11 mouse cellular contexts compared by ENCODE assay signal in the genomic region with DNA sequence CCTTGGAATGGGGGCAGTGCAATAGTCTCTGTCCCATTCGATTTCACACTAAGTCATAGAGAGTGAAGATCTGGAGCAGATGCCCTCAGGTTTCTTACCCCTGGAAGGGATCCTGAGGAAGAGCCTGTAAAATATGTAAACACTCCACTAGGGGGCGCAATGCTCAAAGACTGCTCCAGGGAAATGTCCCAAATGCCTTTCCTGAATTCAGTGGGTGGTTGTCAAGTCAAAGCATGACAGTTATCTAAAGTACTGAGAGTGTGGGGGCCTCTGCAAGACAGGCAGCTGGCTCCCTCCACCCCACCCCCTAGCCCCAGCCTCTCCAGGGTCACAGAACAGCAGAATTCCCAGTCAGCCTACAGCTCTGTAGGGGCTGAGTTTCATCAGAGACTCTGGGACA. TPM values are rescaled to one million over a fixed set of nuclear protein-coding genes. Genes with fewer than 3 reads are reported as not detected.
DNase-seq lines count a peak whose midpoint lies in the region; ATAC-seq and TF ChIP-seq lines count a peak whose summit lies in the region.
"Had no signal": no experiment of that assay in that cellular context is flagged by ENCODE, and none has a peak within 500 bp of the region (broad histone marks: within the 10 kb centered on the region; RNA-seq: fewer than 3 reads in every experiment).

No protein-coding gene starts in this region.

- TF ChIP-seq POLR2A in kidney, adult 2 months (IDR thresholded peaks at IDR 0.05; ENCODE audit: low read depth, low read length) = no peak

- peak; percentile 28 for DNase-seq in kidney, adult 2 months
- peak; percentile 30 for DNase-seq in thymus, postnatal 14 days
- DNase-seq in thymus, postnatal 36 days = no peak
- DNase-seq in embryonic facial prominence, embryonic 10.5 days (ENCODE audit: low spot score) = peak; percentile 25
- no peak for DNase-seq in ovary, postnatal 10 days (ENCODE audit: low spot score)
- DNase-seq: adrenal gland, postnatal 14 days; liver, embryonic 13.5 days had no signal

- no peak overlapping the region for H3K27ac ChIP-seq in kidney, adult 2 months (ENCODE audit: insufficient read depth, low read depth, low read length)
- no peak overlapping the region for H3K27ac ChIP-seq in kidney, embryonic 14.5 days (ENCODE audit: low read depth, low read length)
- no peak overlapping the region for H3K27ac ChIP-seq in embryonic facial prominence, embryonic 10.5 days (replicated peaks)
- no peak overlapping the region for H3K27ac ChIP-seq in kidney, embryonic 15.5 days
- H3K27ac ChIP-seq: heart, embryonic 10.5 days; liver, embryonic 13.5 days had no signal

- TF ChIP-seq CTCF in kidney, adult 2 months (conservative IDR thresholded peaks at IDR 0.05; ENCODE audit: insufficient read depth, insufficient read length, low read depth, low read length) = peak; percentile 40

- no peak overlapping the region for H3K4me2 ChIP-seq in kidney, embryonic 14.5 days (replicated peaks; ENCODE audit: low read depth, low read length)
- H3K4me2 ChIP-seq in kidney, embryonic 15.5 days = no peak overlapping the region
- H3K4me2 ChIP-seq: liver, embryonic 13.5 days had no signal

- no peaks in the 10 kb centered on the region for H3K4me1 ChIP-seq in kidney, adult 2 months (ENCODE audit: control insufficient read depth, insufficient read depth, low read length)
- H3K4me1 ChIP-seq in kidney, embryonic 14.5 days (ENCODE audit: control insufficient read depth, insufficient read depth, low read length) = no peaks in the 10 kb centered on the region
- H3K4me1 ChIP-seq in embryonic facial prominence, embryonic 10.5 days = peaks cover 16% of the 10 kb centered on the region
- H3K4me1 ChIP-seq in kidney, embryonic 15.5 days = no peaks in the 10 kb centered on the region
- H3K4me1 ChIP-seq: liver, embryonic 13.5 days had no signal

- H3K9ac ChIP-seq in kidney, embryonic 14.5 days (ENCODE audit: low read depth, low read length) = no peak overlapping the region
- H3K9ac ChIP-seq in kidney, embryonic 15.5 days = no peak overlapping the region
- H3K9ac ChIP-seq: liver, embryonic 13.5 days had no signal

- no peak overlapping the region for H3K4me3 ChIP-seq in kidney, adult 2 months (ENCODE audit: insufficient read depth, low read depth, low read length)
- no peak overlapping the region for H3K4me3 ChIP-seq in kidney, embryonic 14.5 days (ENCODE audit: low read length)
- no peak overlapping the region for H3K4me3 ChIP-seq in embryonic facial prominence, embryonic 10.5 days
- no peak overlapping the region for H3K4me3 ChIP-seq in kidney, embryonic 15.5 days (replicated peaks)
- H3K4me3 ChIP-seq: heart, embryonic 10.5 days; liver, embryonic 13.5 days had no signal

- no peaks in the 10 kb centered on the region for H3K36me3 ChIP-seq in kidney, adult 2 months (ENCODE audit: control insufficient read depth, insufficient read depth, low read length)
- no peaks in the 10 kb centered on the region for H3K36me3 ChIP-seq in kidney, embryonic 14.5 days (ENCODE audit: control insufficient read depth, insufficient read depth, low read length)
- no peaks in the 10 kb centered on the region for H3K36me3 ChIP-seq in embryonic facial prominence, embryonic 10.5 days (replicated peaks)
- H3K36me3 ChIP-seq in kidney, embryonic 15.5 days = no peaks in the 10 kb centered on the region
- H3K36me3 ChIP-seq: heart, embryonic 10.5 days; liver, embryonic 13.5 days had no signal

- no peaks in the 10 kb centered on the region for H3K9me3 ChIP-seq in kidney, embryonic 14.5 days (ENCODE audit: control insufficient read depth, low read length)
- H3K9me3 ChIP-seq in embryonic facial prominence, embryonic 10.5 days = no peaks in the 10 kb centered on the region
- H3K9me3 ChIP-seq in kidney, embryonic 15.5 days (replicated peaks) = no peaks in the 10 kb centered on the region
- H3K9me3 ChIP-seq: heart, embryonic 10.5 days; liver, embryonic 13.5 days had no signal

- H3K27me3 ChIP-seq in kidney, adult 2 months (replicated peaks; ENCODE audit: control insufficient read depth, insufficient read depth, low read length) = no peaks in the 10 kb centered on the region
- H3K27me3 ChIP-seq in kidney, embryonic 14.5 days (ENCODE audit: control insufficient read depth, insufficient read depth, low read length) = 0 out of 2 replicates have a peak, but pooled peaks cover 3% of the 10 kb centered on the region
- peaks cover 8% of the 10 kb centered on the region; the same call in 1 of the 2 replicates for H3K27me3 ChIP-seq in embryonic facial prominence, embryonic 10.5 days (replicated peaks; ENCODE audit: low read depth, poor library complexity, severe bottlenecking)
- 0 out of 2 replicates have a peak, but pooled peaks cover 4% of the 10 kb centered on the region for H3K27me3 ChIP-seq in kidney, embryonic 15.5 days
- H3K27me3 ChIP-seq: liver, embryonic 13.5 days had no signal

- ATAC-seq in kidney, embryonic 14.5 days (ENCODE audit: low FRiP score, low TSS enrichment) = no peak
- no peak for ATAC-seq in megakaryocyte, adult 5-6 weeks (ENCODE audit: poor library complexity, severe bottlenecking)
- no peak for ATAC-seq in kidney, embryonic 15.5 days (replicated peaks; ENCODE audit: low FRiP score)

- 28% methylated on average over 2 of the region's 2 CpGs for WGBS in kidney, adult 2 months
- 44% methylated on average over 2 of the region's 2 CpGs for WGBS in kidney, embryonic 14.5 days
- WGBS in embryonic facial prominence, embryonic 10.5 days = 24% methylated on average over 2 of the region's 2 CpGs
- WGBS in kidney, embryonic 15.5 days = 31% methylated on average over 2 of the region's 2 CpGs

RNA-seq across cellular contexts. Expression of a gene that starts 27.7 kb away (rescaled TPM):
- polyA plus RNA-seq in kidney, adult 2 months (2012; rRNA removed) = 49.4 and 64.7 TPM in 2 replicates
- polyA plus RNA-seq in kidney, embryonic 14.5 days (2014; fragmentation: Nextera tagmentation; extraction: Ambion mirVana) = 1.1 and 1.9 TPM in 2 replicates
- polyA plus RNA-seq in embryonic facial prominence, embryonic 10.5 days (2016; fragmentation: Nextera tagmentation; extraction: Ambion mirVana) = 3.3 and 4.1 TPM in 2 replicates
- 2.6 and 2.7 TPM in 2 replicates for total RNA-seq in megakaryocyte, adult 5-6 weeks (2015)
- 2.5 and 2.7 TPM in 2 replicates for total RNA-seq in megakaryocyte, adult 5-6 weeks (2017)
- 2.2 and 2.3 TPM in 2 replicates for polyA plus RNA-seq in kidney, embryonic 15.5 days (2015; fragmentation: Nextera tagmentation; extraction: Ambion mirVana)

Comparison
In these comparisons a context has a peak if more than half of its experiments do, and no peak if none do; other contexts are left out.
1. DNase-seq: peak in kidney, adult 2 months (single experiment), thymus, postnatal 14 days (single experiment) and embryonic facial prominence, embryonic 10.5 days (single experiment); none in thymus, postnatal 36 days (0 of 2) and ovary, postnatal 10 days (single experiment).